Mouse (Mus musculus) stomach, embryonic 14.5 days (tissue): ENCODE data around the gene Atat1. TPM values are rescaled to one million over a fixed set of nuclear protein-coding genes. Genes with fewer than 3 reads are reported as not detected.

Source experiments
- ATAC-seq: fragments of 200-750 bp; cut with Nextera tagmentation; 2 replicates; pipeline ENCODE4 v1.8.0; 2017; ENCODE audit warnings: low read depth, moderate TSS enrichment; ENCODE audit not compliant: insufficient number of reproducible peaks, insufficient read depth, low FRiP score
- H3K27ac ChIP-seq: fragments of 300-500 bp; sonication (generic); 2 replicates; pipeline ENCODE4 v1.5.1; 2014; ENCODE audit warnings: mild to moderate bottlenecking, low read length, moderate library complexity, mixed read lengths
- H3K27me3 ChIP-seq: fragments of 300-500 bp; sonication (generic); 2 replicates; pipeline ENCODE4 v1.6.1; 2014; ENCODE audit warnings: low read length, control low read depth, mixed read lengths; ENCODE audit not compliant: control insufficient read depth, insufficient read depth
- H3K36me3 ChIP-seq: fragments of 300-500 bp; sonication (generic); 2 replicates; pipeline ENCODE4 v1.6.1; 2014; ENCODE audit warnings: mild to moderate bottlenecking, control low read depth, low read length, moderate library complexity, mixed read lengths; ENCODE audit not compliant: control insufficient read depth, insufficient read depth
- H3K4me1 ChIP-seq: fragments of 300-500 bp; sonication (generic); 2 replicates; pipeline ENCODE4 v1.6.1; 2014; ENCODE audit warnings: low read length, control low read depth, mixed read lengths; ENCODE audit not compliant: control insufficient read depth, insufficient read depth
- H3K4me2 ChIP-seq: fragments of 300-500 bp; sonication (generic); replicated peaks from 2 replicates; pipeline ENCODE4 v1.6.1; 2014; ENCODE audit warnings: low read depth, low read length, control low read depth
- H3K4me3 ChIP-seq: fragments of 300-500 bp; sonication (generic); 2 replicates; pipeline ENCODE4 v1.5.1; 2014; ENCODE audit warnings: low read depth, low read length, control low read depth
- H3K9ac ChIP-seq: fragments of 300-500 bp; sonication (generic); replicated peaks from 2 replicates; pipeline ENCODE4 v1.6.1; 2014; ENCODE audit warnings: low read depth, mild to moderate bottlenecking, control low read depth, low read length, moderate library complexity, mixed read lengths
- H3K9me3 ChIP-seq: fragments of 300-500 bp; sonication (generic); 2 replicates; pipeline ENCODE4 v1.6.1; 2016; ENCODE audit warnings: low read depth, low read length, control low read depth; ENCODE audit not compliant: control insufficient read depth
- WGBS: fragments of 180-500 bp; shearing (Covaris S2); extraction: QIAGEN DNeasy Blood & Tissue Kit; methylation state at CpG from one replicate; pipeline ENCODE4 v1.1.7; 2014; 5-methylcytosine and 5-hydroxymethylcytosine counted together
- polyA plus RNA-seq: library from polyadenylated mRNA; unstranded; fragments of >200 nt; fragmentation: Nextera tagmentation; extraction: Ambion mirVana; gene quantifications from 2 replicates; pipeline ENCODE4 v1.2.1, GENCODE M21; 2014

The Atat1 gene
- polyA plus RNA-seq, 1 experiment from 2014 or later, result 98.6 TPM

DNA sequence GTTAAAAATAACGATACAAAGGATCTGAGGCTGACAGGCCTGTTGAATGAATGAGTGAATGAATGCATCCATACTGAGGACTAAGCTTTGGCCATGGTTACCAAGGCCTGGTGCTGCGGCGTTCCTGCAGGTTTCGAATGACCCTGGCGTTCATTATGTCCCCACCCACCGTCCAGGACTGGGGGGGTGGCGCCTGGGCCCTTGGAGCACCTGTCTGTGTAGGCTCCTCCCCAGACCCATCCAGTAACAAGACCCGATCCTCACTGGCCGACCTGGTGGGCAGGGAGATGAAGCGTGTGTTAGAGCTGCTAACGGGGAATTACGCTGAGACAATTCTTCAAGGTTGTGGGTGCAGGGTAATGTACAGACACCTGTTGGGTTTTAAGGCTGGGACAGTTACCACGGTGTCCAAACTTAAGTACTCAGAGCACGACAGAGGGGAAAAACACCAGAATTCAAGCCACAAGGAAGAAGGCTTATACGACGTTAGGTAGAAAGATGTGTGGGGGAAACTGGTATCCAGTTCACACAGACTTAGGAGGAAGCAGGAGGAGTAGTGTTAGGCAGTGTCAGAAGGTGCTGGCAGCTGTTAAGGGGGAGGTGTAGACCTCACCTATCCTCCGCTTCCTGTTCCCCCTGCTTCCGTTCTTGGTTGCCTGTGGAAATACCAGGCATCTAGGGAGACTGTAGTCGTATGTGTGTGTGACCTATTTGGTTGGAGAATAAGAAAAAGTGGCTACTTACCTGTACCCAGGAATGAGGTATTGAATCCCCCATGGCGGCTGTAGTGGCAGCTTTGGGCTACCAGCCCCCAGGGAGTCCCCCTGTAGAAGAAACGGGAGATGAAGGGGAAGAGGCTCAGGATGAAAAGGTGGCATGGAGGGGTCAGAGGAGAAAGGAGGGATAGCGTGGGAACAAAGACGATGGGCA lies 12.0 kb downstream of the Atat1 start:
- peaks cover 12% of the 10 kb centered on the region; the same call in 1 of the 2 replicates for H3K4me1 ChIP-seq
- H3K36me3 ChIP-seq, result peaks cover 33% of the 10 kb centered on the region
- no peak overlapping the region; the same call in 1 of the 2 replicates for H3K9ac ChIP-seq
- H3K27ac ChIP-seq, result 0 out of 2 replicates have a peak overlapping the region, but pooled peaks have one; percentile 10
- H3K4me2 ChIP-seq, result peak overlapping the region; percentile 97
- H3K27me3 ChIP-seq, result no peaks in the 10 kb centered on the region
- peak; percentile 34; the same call in 1 of the 2 replicates for ATAC-seq
- no peaks in the 10 kb centered on the region for H3K9me3 ChIP-seq
- WGBS, result 42% methylated on average over 23 of the region's 23 CpGs
- peak overlapping the region; percentile 86; the same call in 1 of the 2 replicates for H3K4me3 ChIP-seq

DNA sequence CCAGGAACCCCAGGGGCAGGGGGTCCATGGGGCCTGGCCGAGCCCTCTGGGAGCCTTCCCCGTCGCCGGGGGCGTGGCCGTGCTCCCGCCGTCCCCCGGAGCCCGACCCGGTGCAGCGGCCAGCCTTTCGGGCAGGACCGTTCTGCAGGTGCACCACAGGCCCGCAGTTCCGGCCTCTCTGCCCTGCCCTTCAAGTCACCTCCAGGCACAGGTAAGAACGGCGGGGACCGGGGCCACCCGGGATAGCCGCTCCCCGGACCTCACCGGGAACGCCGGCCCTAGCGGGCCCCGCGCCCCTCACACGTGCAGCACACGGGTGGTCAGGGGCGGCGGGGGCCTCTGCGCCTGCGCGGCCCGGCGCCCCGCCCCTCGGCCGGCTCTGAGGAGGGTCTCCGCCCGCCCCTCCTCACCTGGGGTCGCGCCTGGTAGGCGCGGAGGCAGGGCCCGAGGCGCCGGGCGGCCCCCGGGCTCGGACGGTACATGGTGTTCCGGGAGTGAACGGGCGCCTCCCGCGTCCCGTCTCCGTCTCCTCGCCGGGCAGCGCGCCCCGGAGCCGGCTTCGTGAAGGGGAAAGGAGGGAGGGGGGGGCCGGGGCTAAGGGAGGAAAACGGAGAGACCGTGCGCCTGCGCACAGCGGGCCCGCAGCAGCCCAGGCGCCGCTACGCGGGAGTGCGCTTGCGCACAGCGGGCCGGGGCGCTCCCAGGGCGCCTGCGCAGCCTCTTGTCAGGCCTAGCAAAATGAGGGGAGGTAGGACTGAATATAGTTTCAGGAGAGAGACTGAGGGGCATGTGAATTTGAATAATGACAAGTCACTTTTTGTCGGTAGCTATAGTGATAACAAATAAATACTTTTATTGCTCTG lies 12.9 kb downstream of the Atat1 start, which contains the start of gene 2310061I04Rik:
2310061I04Rik (minus strand) TSS at position 651 of the 863 bp plus-strand sequence.
- Histone ChIP-seq H3K9me3 (no peaks in the 10 kb centered on the region), H3K4me3 (peak within 1 kb of the TSS; percentile 86), H3K9ac (peak within 1 kb of the TSS; percentile 60), H3K27ac (peak within 1 kb of the TSS; percentile 82; the same call in 1 of the 2 replicates), H3K4me1 (peaks cover 12% of the 10 kb centered on the region; the same call in 1 of the 2 replicates), H3K36me3 (peaks cover 32% of the 10 kb centered on the region), H3K4me2 (peak within 1 kb of the TSS; percentile 97), H3K27me3 (no peaks in the 10 kb centered on the region)
- WGBS, result 1% methylated on average over 77 of the region's 86 CpGs
- ATAC-seq, result peak; percentile 91

DNA sequence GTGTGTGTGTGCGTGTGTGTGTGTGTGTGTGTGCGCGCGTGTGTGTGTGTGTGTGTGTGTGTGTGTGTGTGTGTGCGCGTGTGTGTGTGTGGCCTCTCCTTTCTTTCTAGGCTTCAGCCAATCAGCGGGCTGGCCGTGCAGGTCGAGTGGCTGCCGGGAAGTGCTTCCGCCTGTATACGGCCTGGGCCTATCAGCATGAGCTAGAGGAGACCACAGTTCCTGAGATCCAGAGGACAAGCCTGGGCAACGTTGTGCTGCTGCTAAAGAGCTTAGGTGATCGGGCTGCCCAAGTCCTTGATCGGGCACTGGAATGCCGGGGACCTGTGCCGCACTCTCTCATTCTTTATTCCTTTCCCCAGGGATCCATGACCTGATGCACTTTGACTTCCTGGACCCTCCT lies 22.1 kb downstream of the Atat1 start:
- ATAC-seq, result no peak
- H3K27me3 ChIP-seq, result no peaks in the 10 kb centered on the region
- peaks cover 78% of the 10 kb centered on the region for H3K36me3 ChIP-seq
- no peaks in the 10 kb centered on the region for H3K4me1 ChIP-seq
- no peak overlapping the region for H3K4me2 ChIP-seq
- WGBS, result 91% methylated on average over 13 of the region's 17 CpGs
- no peak overlapping the region for H3K4me3 ChIP-seq
- no peak overlapping the region for H3K9ac ChIP-seq
- no peak overlapping the region for H3K27ac ChIP-seq
- no peaks in the 10 kb centered on the region for H3K9me3 ChIP-seq

DNA sequence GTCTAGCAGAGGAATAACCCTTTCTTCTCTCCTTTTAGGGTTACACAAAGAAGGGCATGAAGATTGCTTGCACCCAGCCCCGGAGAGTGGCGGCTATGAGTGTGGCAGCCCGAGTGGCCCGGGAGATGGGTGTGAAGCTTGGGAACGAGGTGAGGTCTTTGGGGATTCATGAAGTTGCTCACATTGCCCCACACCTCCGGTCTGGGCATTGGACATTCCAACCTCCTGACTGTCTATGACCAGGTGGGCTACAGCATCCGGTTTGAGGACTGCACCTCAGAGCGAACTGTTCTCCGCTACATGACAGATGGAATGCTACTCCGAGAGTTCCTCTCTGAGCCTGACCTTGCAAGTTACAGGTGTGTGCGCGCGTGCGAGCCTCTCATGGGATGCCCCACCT lies 26.1 kb downstream of the Atat1 start:
- no peaks in the 10 kb centered on the region for H3K27me3 ChIP-seq
- H3K4me2 ChIP-seq, result no peak overlapping the region
- no peak overlapping the region for H3K9ac ChIP-seq
- no peak overlapping the region for H3K27ac ChIP-seq
- H3K9me3 ChIP-seq, result no peaks in the 10 kb centered on the region
- ATAC-seq, result no peak
- peaks cover 56% of the 10 kb centered on the region for H3K36me3 ChIP-seq
- peaks cover 3% of the 10 kb centered on the region; the same call in 1 of the 2 replicates for H3K4me1 ChIP-seq
- no peak overlapping the region for H3K4me3 ChIP-seq
- WGBS, result 94% methylated on average over 14 of the region's 14 CpGs

DNA sequence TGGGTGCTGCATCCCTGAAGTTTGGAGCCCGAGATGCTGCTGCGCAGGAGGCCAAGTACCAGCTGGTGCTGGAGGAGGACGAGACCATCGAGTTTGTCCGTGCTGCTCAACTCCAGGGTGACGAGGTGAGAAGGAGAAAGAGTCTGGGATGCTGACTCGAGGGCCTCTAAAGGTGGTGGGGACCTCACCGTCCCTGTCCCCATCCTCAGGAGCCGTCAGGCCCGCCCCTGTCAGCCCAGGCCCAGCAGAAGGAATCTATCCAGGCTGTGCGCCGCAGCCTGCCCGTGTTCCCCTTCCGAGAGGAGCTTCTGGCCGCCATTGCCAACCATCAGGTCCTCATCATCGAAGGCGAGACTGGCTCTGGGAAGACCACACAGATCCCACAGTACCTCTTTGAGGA lies 27.0 kb downstream of the Atat1 start:
- Histone ChIP-seq H3K9me3 (no peaks in the 10 kb centered on the region), H3K4me1 (peaks cover 3% of the 10 kb centered on the region; the same call in 1 of the 2 replicates), H3K36me3 (peaks cover 48% of the 10 kb centered on the region), H3K4me2 (no peak overlapping the region), H3K9ac (no peak overlapping the region), H3K27me3 (no peaks in the 10 kb centered on the region), H3K4me3 (no peak overlapping the region), H3K27ac (no peak overlapping the region)
- no peak for ATAC-seq
- WGBS, result 91% methylated on average over 17 of the region's 17 CpGs

DNA sequence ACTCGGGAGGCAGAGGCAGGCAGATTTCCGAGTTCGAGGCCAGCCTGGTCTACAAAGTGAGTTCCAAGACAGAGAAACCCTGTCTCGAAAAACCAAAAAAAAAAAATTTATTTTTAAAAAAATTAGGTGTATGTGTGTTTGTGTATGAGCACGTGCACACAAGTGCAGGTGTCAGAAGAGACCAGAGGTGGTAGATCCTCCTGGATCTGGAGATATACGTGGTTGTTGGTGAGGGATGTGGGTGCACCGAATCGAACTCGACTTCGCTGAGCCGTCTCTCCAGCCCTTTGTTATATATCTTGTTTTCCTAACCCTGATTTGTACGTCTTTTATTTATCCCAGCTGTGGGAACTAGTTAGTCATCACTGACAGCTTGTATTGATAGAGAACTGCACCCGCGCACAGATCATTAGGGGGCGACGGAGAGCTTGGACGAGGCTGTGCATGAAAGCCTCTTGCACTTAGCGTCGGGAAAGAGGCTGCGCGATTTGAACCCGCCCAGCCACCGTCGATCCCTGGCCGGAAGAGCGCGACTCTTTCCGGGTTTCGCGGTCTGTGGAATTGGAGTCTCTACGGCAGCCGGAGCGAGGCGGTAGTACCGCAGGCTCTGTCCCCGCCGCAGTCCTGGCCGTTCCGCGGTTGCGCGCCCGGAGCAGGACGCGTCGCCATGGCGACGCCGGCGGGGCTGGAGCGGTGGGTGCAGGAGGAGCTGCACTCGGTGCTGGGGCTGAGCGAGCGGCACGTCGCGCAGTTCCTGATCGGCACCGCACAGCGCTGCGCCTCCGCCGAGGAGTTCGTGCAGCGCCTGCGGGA lies 30.4 kb downstream of the Atat1 start, which contains the start of gene Dhx16:
Dhx16 (plus strand) TSS at position 575 of the 813 bp plus-strand sequence.
- 6% methylated on average over 58 of the region's 66 CpGs for WGBS
- peak within 1 kb of the TSS; percentile 89 for H3K9ac ChIP-seq
- H3K4me3 ChIP-seq, result peak within 1 kb of the TSS; percentile 94
- peaks cover 33% of the 10 kb centered on the region for H3K36me3 ChIP-seq
- H3K4me2 ChIP-seq, result peak within 1 kb of the TSS; percentile 72
- ATAC-seq, result peak; percentile 91
- no peaks in the 10 kb centered on the region for H3K9me3 ChIP-seq
- no peaks in the 10 kb centered on the region for H3K27me3 ChIP-seq
- peaks cover 3% of the 10 kb centered on the region; the same call in 1 of the 2 replicates for H3K4me1 ChIP-seq
- peak within 1 kb of the TSS; percentile 55; the same call in 1 of the 2 replicates for H3K27ac ChIP-seq

DNA sequence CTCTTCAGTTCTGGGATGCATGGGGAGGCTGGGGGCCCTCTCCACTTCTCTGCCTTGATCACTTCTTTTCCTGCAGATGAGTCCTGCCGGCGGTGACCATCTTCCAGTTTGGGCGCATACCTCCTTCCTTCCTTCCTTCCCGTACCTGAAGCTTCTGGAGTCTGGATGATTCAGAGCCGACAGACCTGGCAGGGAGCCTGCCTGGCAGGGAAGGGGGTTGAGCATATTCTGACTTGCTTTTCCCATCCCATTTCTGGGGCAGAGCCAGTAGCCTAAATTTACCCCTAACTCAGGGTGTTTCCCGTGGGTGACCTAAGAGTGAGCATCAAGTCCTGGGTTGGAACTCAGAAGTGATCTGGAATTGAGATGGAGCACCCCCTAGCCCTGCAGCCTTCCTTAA lies 35.2 kb downstream of the Atat1 start:
- Histone ChIP-seq H3K27me3 (no peaks in the 10 kb centered on the region), H3K4me3 (no peak overlapping the region), H3K9me3 (no peaks in the 10 kb centered on the region), H3K9ac (no peak overlapping the region), H3K27ac (no peak overlapping the region), H3K4me1 (peaks cover 14% of the 10 kb centered on the region; the same call in 1 of the 2 replicates), H3K4me2 (no peak overlapping the region), H3K36me3 (peaks cover 12% of the 10 kb centered on the region)
- WGBS, result 88% methylated on average over 6 of the region's 6 CpGs
- ATAC-seq, result no peak
